Comparison of ENCODE assay signal across 24 mouse cellular contexts in the genomic region with DNA sequence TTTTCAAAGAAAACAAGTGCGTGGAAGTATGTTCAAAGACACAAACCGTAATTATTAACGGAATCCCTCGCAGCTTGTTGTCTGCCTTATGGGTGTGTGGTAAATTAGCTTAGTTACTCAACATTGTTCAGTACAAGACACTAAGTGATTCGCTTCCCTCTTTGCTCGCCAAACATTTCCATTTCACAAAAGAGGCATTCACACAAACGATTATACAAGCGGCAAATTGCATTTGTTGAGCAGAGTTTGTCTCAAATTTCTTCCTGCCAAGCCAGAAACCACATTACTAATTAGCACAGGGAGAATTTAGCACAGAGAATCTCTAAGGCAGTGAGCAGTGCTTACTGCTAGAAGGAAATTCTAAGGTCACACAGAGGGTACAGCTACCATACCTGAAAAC. TPM values are rescaled to one million over a fixed set of nuclear protein-coding genes. Genes with fewer than 3 reads are reported as not detected.
A peak's percentile ranks its signal among the peaks of the same experiment; 100 is the strongest.
DNase-seq lines count a peak whose midpoint lies in the region; ATAC-seq and TF ChIP-seq lines count a peak whose summit lies in the region.
"Had no signal": no experiment of that assay in that cellular context is flagged by ENCODE, and none has a peak within 500 bp of the region (broad histone marks: within the 10 kb centered on the region; RNA-seq: fewer than 3 reads in every experiment).

No protein-coding gene starts in this region.

- intact Hi-C loops in gastrocnemius, postnatal 36 days (cut with DNase I): no loop called here

- no peak overlapping the region for H3K9ac ChIP-seq in forebrain, postnatal 0 days
- H3K9ac ChIP-seq in forebrain, embryonic 16.5 days (replicated peaks; ENCODE audit: low read depth, low read length): no peak overlapping the region
- H3K9ac ChIP-seq: embryonic facial prominence, embryonic 12.5 days; forebrain, embryonic 13.5 days; hindbrain, embryonic 13.5 days; intestine, embryonic 15.5 days had no signal

- TF ChIP-seq POLR2A in brain, embryonic 14.5 days (IDR thresholded peaks at IDR 0.05; ENCODE audit: borderline replicate concordance, extremely low read depth, insufficient read depth, insufficient read length, poor library complexity, severe bottlenecking): no peak

- TF ChIP-seq CTCF in forebrain, postnatal 0 days (IDR thresholded peaks at IDR 0.05; ENCODE audit: low read depth): no peak
- TF ChIP-seq CTCF in brain, embryonic 14.5 days (IDR thresholded peaks at IDR 0.05; ENCODE audit: borderline replicate concordance, extremely low read depth, insufficient read depth, insufficient read length): no peak

- H3K9me3 ChIP-seq in forebrain, postnatal 0 days (ENCODE audit: low read length): no peaks in the 10 kb centered on the region
- no peaks in the 10 kb centered on the region for H3K9me3 ChIP-seq in forebrain, embryonic 16.5 days (ENCODE audit: control insufficient read depth, low read length)
- H3K9me3 ChIP-seq: embryonic facial prominence, embryonic 12.5 days; hindbrain, embryonic 10.5 days; hindbrain, embryonic 13.5 days; intestine, embryonic 15.5 days had no signal

- peak; percentile 35 for DNase-seq in forebrain, postnatal 0 days
- peak; percentile 5 for DNase-seq in testis, postnatal 10 days (ENCODE audit: low spot score)
- DNase-seq in testis, postnatal 14 days (ENCODE audit: low spot score): no peak
- peak; percentile 73 for DNase-seq in brain, embryonic 14.5 days (ENCODE audit: low read depth)
- no peak for DNase-seq in gastrocnemius, postnatal 36 days
- DNase-seq: adrenal gland, postnatal 10 days; adrenal gland, postnatal 36 days; cerebellum, adult 11-12 months; cerebellum, adult 8-10 months; cerebellum, postnatal 10 days; cerebellum, postnatal 36 days; gastrocnemius, postnatal 25 days; kidney, adult 11 months; kidney, adult 8-10 months had no signal

- no peak overlapping the region for H3K27ac ChIP-seq in forebrain, postnatal 0 days (ENCODE audit: low read depth, low read length)
- no peak overlapping the region for H3K27ac ChIP-seq in forebrain, embryonic 16.5 days (ENCODE audit: low read length)
- H3K27ac ChIP-seq: embryonic facial prominence, embryonic 12.5 days; forebrain, embryonic 13.5 days; hindbrain, embryonic 10.5 days; hindbrain, embryonic 13.5 days; intestine, embryonic 15.5 days had no signal

- no peak for ATAC-seq in forebrain, postnatal 0 days
- ATAC-seq in forebrain, embryonic 16.5 days: no peak
- ATAC-seq: CD4-positive, CD25-positive, alpha-beta regulatory T cell, adult 4 months; forebrain, embryonic 13.5 days; hindbrain, embryonic 16.5 days; intestine, embryonic 15.5 days had no signal

- WGBS in forebrain, postnatal 0 days: 24% methylated on average over 8 of the region's 8 CpGs
- WGBS in forebrain, embryonic 16.5 days: 22% methylated on average over 8 of the region's 8 CpGs

- no peaks in the 10 kb centered on the region for H3K27me3 ChIP-seq in forebrain, postnatal 0 days (ENCODE audit: insufficient read depth, low read length)
- no peaks in the 10 kb centered on the region for H3K27me3 ChIP-seq in forebrain, embryonic 16.5 days (replicated peaks; ENCODE audit: control insufficient read depth, insufficient read depth, low read length)
- H3K27me3 ChIP-seq: embryonic facial prominence, embryonic 12.5 days; hindbrain, embryonic 13.5 days; intestine, embryonic 15.5 days had no signal

- no peaks in the 10 kb centered on the region for H3K36me3 ChIP-seq in forebrain, postnatal 0 days (ENCODE audit: insufficient read depth)
- H3K36me3 ChIP-seq in forebrain, embryonic 16.5 days (ENCODE audit: control insufficient read depth, insufficient read depth): no peaks in the 10 kb centered on the region
- H3K36me3 ChIP-seq: embryonic facial prominence, embryonic 12.5 days; hindbrain, embryonic 10.5 days; hindbrain, embryonic 13.5 days; intestine, embryonic 15.5 days had no signal

- no peak overlapping the region for H3K4me3 ChIP-seq in forebrain, postnatal 0 days (ENCODE audit: low read depth, low read length)
- no peak overlapping the region for H3K4me3 ChIP-seq in forebrain, embryonic 16.5 days (replicated peaks; ENCODE audit: low read length)
- H3K4me3 ChIP-seq: embryonic facial prominence, embryonic 12.5 days; erythroblast, embryonic 14.5 days; forebrain, embryonic 13.5 days; hindbrain, embryonic 10.5 days; hindbrain, embryonic 13.5 days; intestine, embryonic 15.5 days had no signal

- H3K4me1 ChIP-seq in forebrain, postnatal 0 days (ENCODE audit: insufficient read depth): no peaks in the 10 kb centered on the region
- H3K4me1 ChIP-seq in forebrain, embryonic 16.5 days (replicated peaks; ENCODE audit: control insufficient read depth, insufficient read depth, low read length): peaks cover 6% of the 10 kb centered on the region
- H3K4me1 ChIP-seq: intestine, embryonic 15.5 days had no signal

- no peak overlapping the region for H3K4me2 ChIP-seq in forebrain, postnatal 0 days (ENCODE audit: low read depth)
- no peak overlapping the region for H3K4me2 ChIP-seq in forebrain, embryonic 16.5 days (ENCODE audit: low read length)
- H3K4me2 ChIP-seq: embryonic facial prominence, embryonic 12.5 days; forebrain, embryonic 13.5 days; heart, embryonic 11.5 days; hindbrain, embryonic 13.5 days; intestine, embryonic 15.5 days had no signal

RNA-seq across cellular contexts. Expression of gene Ap1ar, which starts 4.6 kb away (rescaled TPM):
- total RNA-seq in forebrain, postnatal 0 days (2014; rRNA removed): 119 and 124 TPM in 2 replicates
- 44.7 and 68.0 TPM in 2 replicates for polyA plus RNA-seq in forebrain, postnatal 0 days (2015; fragmentation: Nextera tagmentation; extraction: Ambion mirVana)
- polyA plus RNA-seq in forebrain, embryonic 16.5 days (2015; fragmentation: Nextera tagmentation; extraction: Ambion mirVana): 83.0 and 83.1 TPM in 2 replicates
- 43.9 and 69.3 TPM in 2 replicates for polyA plus RNA-seq in brain, embryonic 14.5 days (2012; rRNA removed)
- total RNA-seq in gastrocnemius, postnatal 36 days (2021): 10 to 100 TPM; 19.6 to 20.9 TPM

RNA-seq across cellular contexts. Expression of gene Tifa, which starts 52.3 kb away (rescaled TPM):
- 2.4 and 4.2 TPM in 2 replicates for total RNA-seq in forebrain, postnatal 0 days (2014; rRNA removed)
- 2.6 and 2.7 TPM in 2 replicates for polyA plus RNA-seq in forebrain, postnatal 0 days (2015; fragmentation: Nextera tagmentation; extraction: Ambion mirVana)
- polyA plus RNA-seq in forebrain, embryonic 16.5 days (2015; fragmentation: Nextera tagmentation; extraction: Ambion mirVana): 3.4 and 5.0 TPM in 2 replicates
- 2.5 and 3.0 TPM in 2 replicates for polyA plus RNA-seq in brain, embryonic 14.5 days (2012; rRNA removed)
- total RNA-seq in gastrocnemius, postnatal 36 days (2021): 1 to 10 TPM in 1 of 2 experiments, under 1 TPM in 1; 0.59 to 1.0 TPM

RNA-seq across cellular contexts. Expression of gene Fam241a, which starts 54.2 kb away (rescaled TPM):
- 7.4 and 15.5 TPM in 2 replicates for total RNA-seq in forebrain, postnatal 0 days (2014; rRNA removed)
- polyA plus RNA-seq in forebrain, postnatal 0 days (2015; fragmentation: Nextera tagmentation; extraction: Ambion mirVana): 12.4 and 13.7 TPM in 2 replicates
- polyA plus RNA-seq in forebrain, embryonic 16.5 days (2015; fragmentation: Nextera tagmentation; extraction: Ambion mirVana): 10.2 and 10.5 TPM in 2 replicates
- polyA plus RNA-seq in brain, embryonic 14.5 days (2012; rRNA removed): 6.1 and 6.3 TPM in 2 replicates
- total RNA-seq in gastrocnemius, postnatal 36 days (2021): 1 to 10 TPM; 2.8 to 3.4 TPM

Comparison
In these comparisons a context has a peak if more than half of its experiments do, and no peak if none do; other contexts are left out.
1. DNase-seq: peak in forebrain, postnatal 0 days (single experiment), testis, postnatal 10 days (single experiment) and brain, embryonic 14.5 days (single experiment); none in testis, postnatal 14 days (single experiment) and gastrocnemius, postnatal 36 days (0 of 2).